Mouse (Mus musculus): ENCODE data around the gene Luc7l. TPM values are rescaled to one million over a fixed set of nuclear protein-coding genes. Genes with fewer than 3 reads are reported as not detected.
"Not testable (repeated sequence)": the region's sequence is repeated elsewhere in the genome, so short reads cannot be mapped to it uniquely, and the experiment has no call there.

Luc7l gene
- polyA plus RNA-seq, 1 experiment: 13.8 TPM

DNA sequence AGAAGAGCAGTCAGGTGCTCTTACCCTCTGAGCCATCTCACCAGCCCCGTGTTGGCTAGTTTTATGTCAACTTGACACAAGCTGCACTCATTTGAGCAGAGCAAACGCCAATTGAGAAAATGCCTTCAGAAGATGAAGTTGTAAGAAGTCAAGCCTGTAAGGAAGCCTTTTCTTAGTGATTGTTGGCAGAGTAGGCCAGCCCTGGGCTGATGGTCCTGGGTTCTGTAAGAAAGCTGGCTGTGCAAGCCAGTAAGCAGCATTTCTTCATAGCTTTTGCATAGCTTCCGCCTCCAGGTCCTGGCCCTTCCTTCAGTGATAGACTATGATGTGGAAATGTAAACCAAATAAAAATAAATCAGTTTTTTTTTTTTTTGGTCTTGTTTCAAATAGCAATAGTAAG lies 19.9 kb downstream of the Luc7l start:
- Histone ChIP-seq H3K4me1 (ENCODE audit: control insufficient read depth, insufficient read depth, insufficient read length) (no peaks in the 10 kb centered on the region), H3K27me3 (ENCODE audit: control insufficient read depth, insufficient read depth, low read length) (no peaks in the 10 kb centered on the region), H3K36me3 (ENCODE audit: control insufficient read depth, insufficient read depth, low read length) (peaks cover 30% of the 10 kb centered on the region), H3K27ac (ENCODE audit: insufficient read depth, low read length) (no peak overlapping the region), H3K4me3 (ENCODE audit: extremely low read depth, insufficient read depth, insufficient read length) (no peak overlapping the region)
- TF ChIP-seq CTCF (IDR thresholded peaks at IDR 0.05; ENCODE audit: extremely low read depth, insufficient read depth, insufficient read length, insufficient replicate concordance): no peak
- no peak for TF ChIP-seq POLR2A (IDR thresholded peaks at IDR 0.05; ENCODE audit: low read depth, low read length)
- no peak for DNase-seq (ENCODE audit: low read depth in 1 of 2, low spot score in 2 of 2)
- 95% methylated on average over 3 of the region's 3 CpGs for WGBS

- DNase-seq (ENCODE audit: low read depth in 1 of 2, low spot score in 2 of 2): no peak
- no peaks in the 10 kb centered on the region for H3K27me3 ChIP-seq (ENCODE audit: control insufficient read depth, insufficient read depth, low read length)
- no peak overlapping the region for H3K27ac ChIP-seq (ENCODE audit: insufficient read depth, low read length)
- TF ChIP-seq POLR2A (IDR thresholded peaks at IDR 0.05; ENCODE audit: low read depth, low read length) (no peak), CTCF (IDR thresholded peaks at IDR 0.05; ENCODE audit: extremely low read depth, insufficient read depth, insufficient read length, insufficient replicate concordance) (no peak)
- H3K4me1 ChIP-seq (ENCODE audit: control insufficient read depth, insufficient read depth, insufficient read length): no peaks in the 10 kb centered on the region
- H3K36me3 ChIP-seq (ENCODE audit: control insufficient read depth, insufficient read depth, low read length): peaks cover 36% of the 10 kb centered on the region
- H3K4me3 ChIP-seq (ENCODE audit: extremely low read depth, insufficient read depth, insufficient read length): no peak overlapping the region
- WGBS: 92% methylated on average over 13 of the region's 13 CpGs
Measured at GRCm38 (mm10) chr17:26275933-26276332, 23.2 kb downstream of the Luc7l start.

GRCm38 (mm10) chr17:26276711-26277110 lies 24.0 kb downstream of the Luc7l start:
- peak; percentile 23 to 26 for DNase-seq (ENCODE audit: low read depth in 1 of 2, low spot score in 2 of 2)
- H3K4me3 ChIP-seq (ENCODE audit: extremely low read depth, insufficient read depth, insufficient read length): no peak overlapping the region
- H3K27ac ChIP-seq (ENCODE audit: insufficient read depth, low read length): no peak overlapping the region
- no peaks in the 10 kb centered on the region for H3K4me1 ChIP-seq (ENCODE audit: control insufficient read depth, insufficient read depth, insufficient read length)
- WGBS: 88% methylated on average over 4 of the region's 4 CpGs
- TF ChIP-seq CTCF (IDR thresholded peaks at IDR 0.05; ENCODE audit: extremely low read depth, insufficient read depth, insufficient read length, insufficient replicate concordance) (no peak), POLR2A (IDR thresholded peaks at IDR 0.05; ENCODE audit: low read depth, low read length) (no peak)
- no peaks in the 10 kb centered on the region for H3K27me3 ChIP-seq (ENCODE audit: control insufficient read depth, insufficient read depth, low read length)
- peaks cover 39% of the 10 kb centered on the region for H3K36me3 ChIP-seq (ENCODE audit: control insufficient read depth, insufficient read depth, low read length)

GRCm38 (mm10) chr17:26286199-26286955 lies 33.7 kb downstream of the Luc7l start:
- H3K27ac ChIP-seq (ENCODE audit: insufficient read depth, low read length): no peak overlapping the region
- H3K27me3 ChIP-seq (ENCODE audit: control insufficient read depth, insufficient read depth, low read length): no peaks in the 10 kb centered on the region
- H3K4me1 ChIP-seq (ENCODE audit: control insufficient read depth, insufficient read depth, insufficient read length): no peaks in the 10 kb centered on the region
- TF ChIP-seq POLR2A (IDR thresholded peaks at IDR 0.05; ENCODE audit: low read depth, low read length) (no peak), CTCF (IDR thresholded peaks at IDR 0.05; ENCODE audit: extremely low read depth, insufficient read depth, insufficient read length, insufficient replicate concordance) (no peak)
- WGBS: 90% methylated on average over 8 of the region's 8 CpGs
- H3K4me3 ChIP-seq (ENCODE audit: extremely low read depth, insufficient read depth, insufficient read length): no peak overlapping the region
- DNase-seq (ENCODE audit: low read depth in 1 of 2, low spot score in 2 of 2): no peak
- peaks cover 31% of the 10 kb centered on the region for H3K36me3 ChIP-seq (ENCODE audit: control insufficient read depth, insufficient read depth, low read length)

DNA sequence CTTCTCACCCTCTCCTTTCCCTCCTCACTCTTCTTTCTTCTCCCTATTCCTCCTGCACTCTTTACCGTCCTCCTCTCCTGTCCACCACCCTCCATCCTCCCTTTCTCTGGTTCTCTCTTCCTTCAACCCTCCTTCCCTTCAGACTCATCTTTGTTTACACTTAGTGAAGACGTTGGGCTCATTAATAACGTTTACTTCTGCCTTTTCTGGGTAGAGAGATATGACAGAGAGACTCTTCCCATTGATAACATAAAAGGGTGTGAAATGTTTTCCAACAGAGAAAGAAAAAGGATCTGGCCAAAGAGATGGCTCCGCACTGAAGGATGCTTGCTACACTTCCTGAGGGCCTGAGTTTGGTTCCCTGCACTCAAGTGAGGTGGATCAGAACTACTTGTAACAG lies 36.8 kb downstream of the Luc7l start:
- H3K4me3 ChIP-seq (ENCODE audit: extremely low read depth, insufficient read depth, insufficient read length): no peak overlapping the region
- no peak overlapping the region for H3K27ac ChIP-seq (ENCODE audit: insufficient read depth, low read length)
- WGBS: 83% methylated on average over 4 of the region's 4 CpGs
- TF ChIP-seq POLR2A (IDR thresholded peaks at IDR 0.05; ENCODE audit: low read depth, low read length): no peak
- DNase-seq (ENCODE audit: low read depth in 1 of 2, low spot score in 2 of 2): no peak
- peaks cover 8% of the 10 kb centered on the region for H3K36me3 ChIP-seq (ENCODE audit: control insufficient read depth, insufficient read depth, low read length)
- H3K4me1 ChIP-seq (ENCODE audit: control insufficient read depth, insufficient read depth, insufficient read length): no peaks in the 10 kb centered on the region
- no peaks in the 10 kb centered on the region for H3K27me3 ChIP-seq (ENCODE audit: control insufficient read depth, insufficient read depth, low read length)

GRCm38 (mm10) chr17:26298318-26298717 lies 45.6 kb downstream of the Luc7l start:
- not testable (repeated sequence) for H3K36me3 ChIP-seq (ENCODE audit: control insufficient read depth, insufficient read depth, low read length); H3K4me3 ChIP-seq (ENCODE audit: extremely low read depth, insufficient read depth, insufficient read length); H3K27ac ChIP-seq (ENCODE audit: insufficient read depth, low read length); DNase-seq (ENCODE audit: low read depth in 1 of 2, low spot score in 2 of 2); H3K27me3 ChIP-seq (ENCODE audit: control insufficient read depth, insufficient read depth, low read length); H3K4me1 ChIP-seq (ENCODE audit: control insufficient read depth, insufficient read depth, insufficient read length)
- 69% methylated on average over 4 of the region's 4 CpGs for WGBS

GRCm38 (mm10) chr17:26314291-26314690 lies 61.6 kb downstream of the Luc7l start:
- TF ChIP-seq POLR2A (IDR thresholded peaks at IDR 0.05; ENCODE audit: low read depth, low read length) (no peak), CTCF (IDR thresholded peaks at IDR 0.05; ENCODE audit: extremely low read depth, insufficient read depth, insufficient read length, insufficient replicate concordance) (peak; percentile 23; the same call in 1 of the 2 replicates)
- WGBS: 13% methylated on average over 6 of the region's 6 CpGs

More at GRCm38 (mm10) chr17:26314291-26314690, 61.6 kb downstream of the Luc7l start:
- no peaks in the 10 kb centered on the region for H3K36me3 ChIP-seq (ENCODE audit: control insufficient read depth, insufficient read depth, low read length)
- H3K4me3 ChIP-seq (ENCODE audit: extremely low read depth, insufficient read depth, insufficient read length): no peak overlapping the region
- no peaks in the 10 kb centered on the region for H3K27me3 ChIP-seq (ENCODE audit: control insufficient read depth, insufficient read depth, low read length)
- peak in 1 of 2 experiments; percentile 19 for DNase-seq (ENCODE audit: low read depth in 1 of 2, low spot score in 2 of 2)
- no peaks in the 10 kb centered on the region for H3K4me1 ChIP-seq (ENCODE audit: control insufficient read depth, insufficient read depth, insufficient read length)
- no peak overlapping the region for H3K27ac ChIP-seq (ENCODE audit: insufficient read depth, low read length)

Data from spleen, adult 2 months (tissue).